Mouse (Mus musculus) limb, embryonic 14.5 days (tissue): ENCODE measurements around the gene Sf3b5. TPM values are rescaled to one million over a fixed set of nuclear protein-coding genes. Genes with fewer than 3 reads are reported as not detected.

ENCODE experiments used
- ATAC-seq: fragments of 200-750 bp; cut with Nextera tagmentation; 2 replicates; pipeline ENCODE4 v1.8.0; 2017; ENCODE audit warnings: low read depth, moderate number of reproducible peaks, moderate TSS enrichment; ENCODE audit not compliant: low FRiP score
- DNase-seq: peaks from one replicate; pipeline ENCODE4 v3.0.0-alpha.2; 2015; ENCODE audit warnings: low spot score
- H3K27ac ChIP-seq: fragments of 300-500 bp; sonication (generic); replicated peaks from 2 replicates; pipeline ENCODE4 v1.5.1; 2014; ENCODE audit warnings: low read depth, mild to moderate bottlenecking, low read length, moderate library complexity, mixed read lengths
- H3K27me3 ChIP-seq: fragments of 300-500 bp; sonication (generic); 2 replicates; pipeline ENCODE4 v1.6.1; 2014; ENCODE audit warnings: low read length, mixed read lengths; ENCODE audit not compliant: control insufficient read depth, insufficient read depth
- H3K36me3 ChIP-seq: fragments of 300-500 bp; sonication (generic); 2 replicates; pipeline ENCODE4 v1.6.1; 2014; ENCODE audit warnings: mild to moderate bottlenecking, low read length, moderate library complexity, mixed read lengths; ENCODE audit not compliant: control insufficient read depth, insufficient read depth
- H3K4me1 ChIP-seq: fragments of 300-500 bp; sonication (generic); 2 replicates; pipeline ENCODE4 v1.6.1; 2014; ENCODE audit warnings: antibody characterized with exemption, low read length, mixed read lengths; ENCODE audit not compliant: control insufficient read depth, insufficient read depth
- H3K4me2 ChIP-seq: fragments of 300-500 bp; sonication (generic); replicated peaks from 2 replicates; pipeline ENCODE4 v1.6.1; 2014; ENCODE audit warnings: low read depth, mild to moderate bottlenecking, low read length, moderate library complexity; ENCODE audit not compliant: severe bottlenecking
- H3K4me3 ChIP-seq: fragments of 300-500 bp; sonication (generic); replicated peaks from 2 replicates; pipeline ENCODE4 v1.5.1; 2014; ENCODE audit warnings: low read length
- H3K9ac ChIP-seq: fragments of 300-500 bp; sonication (generic); 2 replicates; pipeline ENCODE4 v1.6.1; 2014; ENCODE audit warnings: mild to moderate bottlenecking, low read depth, low read length, moderate library complexity; ENCODE audit not compliant: severe bottlenecking
- H3K9me3 ChIP-seq: fragments of 300-500 bp; sonication (generic); 2 replicates; pipeline ENCODE4 v1.6.1; 2016; ENCODE audit warnings: low read length; ENCODE audit not compliant: control insufficient read depth
- POLR2A ChIP-seq: fragments of 200-500 bp; IDR thresholded peaks from 2 replicates; pipeline ENCODE4 v1.8.0; 2012; ENCODE audit warnings: inconsistent platforms, mild to moderate bottlenecking, moderate library complexity, borderline replicate concordance; ENCODE audit not compliant: insufficient read depth, insufficient read length; ENCODE audit errors: extremely low read depth
- WGBS: fragments of 180-500 bp; shearing (Covaris S2); extraction: QIAGEN DNeasy Blood & Tissue Kit; methylation state at CpG from one replicate; pipeline ENCODE4 v1.1.7; 2014; 5-methylcytosine and 5-hydroxymethylcytosine counted together
- polyA plus RNA-seq, 2 experiments: library from polyadenylated mRNA; depleted of rRNA in 1 of 2; stranded (reverse) in 1 of 2; unstranded in 1 of 2; fragments of >200 nt; fragmentation: Nextera tagmentation in 1 of 2; extraction: Ambion mirVana in 1 of 2; gene quantifications; 2 replicates each; pipeline versions ENCODE4 v1.2.1 to v1.2.3; 2012 to 2014

Sf3b5 gene
- polyA plus RNA-seq (2012; rRNA removed): 50.0 and 73.4 TPM in 2 replicates
- 41.6 and 45.6 TPM in 2 replicates for polyA plus RNA-seq (2014; fragmentation: Nextera tagmentation; extraction: Ambion mirVana)

DNA sequence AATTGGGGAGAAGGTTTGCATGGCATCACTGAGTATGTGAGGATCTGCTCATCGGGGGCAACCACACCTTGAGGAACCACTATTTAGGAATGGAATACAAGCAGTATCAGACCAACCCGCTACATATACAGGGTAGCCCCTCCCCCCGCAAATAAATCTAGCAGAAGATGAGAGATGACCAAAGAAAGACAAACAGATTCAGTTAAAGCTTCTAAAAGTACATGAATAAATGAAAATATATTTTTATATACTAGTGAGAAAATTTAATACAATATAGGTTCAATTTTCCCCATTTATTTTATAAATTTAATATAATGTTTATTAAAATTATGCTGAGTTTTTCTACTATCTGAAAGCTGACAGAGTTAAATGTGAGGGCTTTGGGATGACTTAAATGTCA is at the start of gene Sf3b5:
Gene Sf3b5, plus strand, starts transcription at position 301 of the 400 bp plus-strand sequence.
- WGBS: 87% methylated on average over 3 of the region's 3 CpGs
- ATAC-seq (no peak), DNase-seq (no peak)
- no peak within 1 kb of the TSS for H3K4me2 ChIP-seq
- H3K36me3 ChIP-seq: no peaks in the 10 kb centered on the region
- TF ChIP-seq POLR2A: no peak
- no peaks in the 10 kb centered on the region for H3K9me3 ChIP-seq
- H3K4me3 ChIP-seq: no peak within 1 kb of the TSS
- peaks cover 10% of the 10 kb centered on the region for H3K4me1 ChIP-seq
- no peaks in the 10 kb centered on the region for H3K27me3 ChIP-seq
- H3K27ac ChIP-seq: no peak within 1 kb of the TSS
- no peak within 1 kb of the TSS for H3K9ac ChIP-seq

- TF ChIP-seq POLR2A: no peak
- H3K36me3 ChIP-seq: no peaks in the 10 kb centered on the region
- H3K27ac ChIP-seq: no peak overlapping the region
- no peak overlapping the region for H3K4me3 ChIP-seq
- H3K9ac ChIP-seq: no peak overlapping the region
- ATAC-seq: no peak
- no peaks in the 10 kb centered on the region for H3K27me3 ChIP-seq
- no peaks in the 10 kb centered on the region for H3K4me1 ChIP-seq
- whole genome bisulfite sequencing: 52% methylated on average over 1 of the region's 1 CpGs
- H3K9me3 ChIP-seq: no peaks in the 10 kb centered on the region
- H3K4me2 ChIP-seq: no peak overlapping the region
- DNase-seq: no peak
Measured at GRCm38 (mm10) chr10:12955831-12956230, 49.3 kb upstream of the Sf3b5 start.

GRCm38 (mm10) chr10:12957271-12957670 is 47.9 kb upstream of the Sf3b5 start:
- DNase-seq (no peak), ATAC-seq (no peak)
- H3K27ac ChIP-seq: no peak overlapping the region
- H3K9ac ChIP-seq: no peak overlapping the region
- no peak overlapping the region for H3K4me2 ChIP-seq
- no peak for TF ChIP-seq POLR2A
- H3K4me1 ChIP-seq: no peaks in the 10 kb centered on the region
- WGBS: 83% methylated on average over 4 of the region's 4 CpGs
- H3K4me3 ChIP-seq: no peak overlapping the region
- no peaks in the 10 kb centered on the region for H3K36me3 ChIP-seq
- no peaks in the 10 kb centered on the region for H3K9me3 ChIP-seq
- H3K27me3 ChIP-seq: no peaks in the 10 kb centered on the region

GRCm38 (mm10) chr10:12961546-12961945 is 43.6 kb upstream of the Sf3b5 start:
- Histone ChIP-seq H3K27me3 (no peaks in the 10 kb centered on the region), H3K4me3 (no peak overlapping the region), H3K9me3 (no peaks in the 10 kb centered on the region), H3K36me3 (no peaks in the 10 kb centered on the region), H3K4me2 (no peak overlapping the region), H3K27ac (no peak overlapping the region), H3K9ac (no peak overlapping the region), H3K4me1 (peaks cover 2% of the 10 kb centered on the region; the same call in 1 of the 2 replicates)
- DNase-seq (no peak), ATAC-seq (no peak)
- TF ChIP-seq POLR2A: no peak
- WGBS: 82% methylated on average over 8 of the region's 8 CpGs

- H3K4me3 ChIP-seq: no peak overlapping the region
- no peak overlapping the region for H3K4me2 ChIP-seq
- H3K9ac ChIP-seq: no peak overlapping the region
- H3K9me3 ChIP-seq: no peaks in the 10 kb centered on the region
- ATAC-seq: no peak
- no peak for TF ChIP-seq POLR2A
- DNase-seq: no peak
- H3K27ac ChIP-seq: no peak overlapping the region
- H3K36me3 ChIP-seq: no peaks in the 10 kb centered on the region
- peaks cover 2% of the 10 kb centered on the region; the same call in 1 of the 2 replicates for H3K4me1 ChIP-seq
- no peaks in the 10 kb centered on the region for H3K27me3 ChIP-seq
Measured at GRCm38 (mm10) chr10:12962238-12962637, 42.9 kb upstream of the Sf3b5 start.
